ENCODE assay signal across 11 mouse cellular contexts in the genomic region with DNA sequence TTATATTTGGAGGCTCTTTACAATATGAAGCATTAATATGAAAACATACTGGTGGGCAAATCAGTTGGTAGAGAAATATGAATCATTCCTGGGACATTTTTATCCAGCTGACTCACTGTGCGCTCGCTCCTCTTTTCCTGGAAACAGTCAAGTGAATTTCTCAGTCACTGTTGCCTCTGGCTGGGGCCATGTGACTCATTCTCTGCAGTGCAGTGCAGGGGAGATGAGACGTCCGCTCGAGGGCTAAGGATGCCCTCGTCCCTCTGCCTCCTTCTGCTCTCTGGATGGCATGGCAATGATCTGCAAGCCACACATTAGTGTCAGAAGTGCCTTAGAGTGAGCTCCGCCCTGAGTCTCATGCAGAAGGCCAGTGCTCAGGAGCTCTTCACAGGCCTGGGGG. TPM values are rescaled to one million over a fixed set of nuclear protein-coding genes. Genes with fewer than 3 reads are reported as not detected.
DNase-seq lines count a peak whose midpoint lies in the region; TF ChIP-seq lines count a peak whose summit lies in the region.
"Had no signal": no experiment of that assay in that cellular context is flagged by ENCODE, and none has a peak within 500 bp of the region (broad histone marks: within the 10 kb centered on the region; RNA-seq: fewer than 3 reads in every experiment).

No protein-coding gene starts in this region.

- H3K79me2 ChIP-seq in heart, adult 2 months (replicated peaks; ENCODE audit: control insufficient read depth, insufficient read depth, low read length) = no peaks in the 10 kb centered on the region

- TF ChIP-seq EP300 in heart, adult 2 months (IDR thresholded peaks at IDR 0.05; ENCODE audit: insufficient read depth, low read depth, low read length) = no peak

- TF ChIP-seq CTCF in kidney, adult 2 months (conservative IDR thresholded peaks at IDR 0.05; ENCODE audit: insufficient read depth, insufficient read length, low read depth, low read length) = no peak
- no peak for TF ChIP-seq CTCF in heart, adult 2 months (IDR thresholded peaks at IDR 0.05)

- H3K36me3 ChIP-seq in kidney, adult 2 months (ENCODE audit: control insufficient read depth, insufficient read depth, low read length) = no peaks in the 10 kb centered on the region
- H3K36me3 ChIP-seq in heart, adult 2 months (ENCODE audit: control insufficient read depth, insufficient read depth, low read length) = no peaks in the 10 kb centered on the region
- H3K36me3 ChIP-seq: embryonic facial prominence, embryonic 10.5 days had no signal

- H3K4me3 ChIP-seq in kidney, adult 2 months (ENCODE audit: insufficient read depth, low read depth, low read length) = no peak overlapping the region
- H3K4me3 ChIP-seq in heart, adult 2 months = no peak overlapping the region
- H3K4me3 ChIP-seq: embryonic facial prominence, embryonic 10.5 days had no signal

- peak; percentile 36 for DNase-seq in kidney, adult 2 months
- DNase-seq in kidney, adult 11 months = no peak
- DNase-seq in NIH3T3 (ENCODE audit: low read depth) = peak; percentile 90
- peak; percentile 15 to 46 for DNase-seq in frontal cortex, postnatal 25 days (ENCODE audit: low spot score in 2 of 2)
- peak; percentile 59 for DNase-seq in left cerebral cortex, postnatal 14 days (ENCODE audit: low spot score in 2 of 2)
- DNase-seq in testis, postnatal 14 days (ENCODE audit: low spot score) = no peak
- DNase-seq in heart, adult 2 months = no peak
- no peak for DNase-seq in testis, postnatal 10 days (ENCODE audit: low spot score)
- DNase-seq: lung, postnatal 4 days had no signal

- no peak for TF ChIP-seq POLR2A in kidney, adult 2 months (IDR thresholded peaks at IDR 0.05; ENCODE audit: low read depth, low read length)
- TF ChIP-seq POLR2A in heart, adult 2 months (IDR thresholded peaks at IDR 0.05; ENCODE audit: insufficient read depth, low read depth, low read length) = no peak

- no peaks in the 10 kb centered on the region for H3K27me3 ChIP-seq in kidney, adult 2 months (replicated peaks; ENCODE audit: control insufficient read depth, insufficient read depth, low read length)
- no peaks in the 10 kb centered on the region for H3K27me3 ChIP-seq in heart, adult 2 months (ENCODE audit: control insufficient read depth, insufficient read depth, low read length)
- H3K27me3 ChIP-seq: CH12.LX had no signal

- intact Hi-C loops in left cerebral cortex, postnatal 14 days (cut with DNase I) = no loop called here
- intact Hi-C loops in heart, adult 2 months (cut with DNase I) = no loop called here

- 50% methylated on average over 7 of the region's 7 CpGs for WGBS in kidney, adult 2 months
- WGBS in heart, adult 2 months = 51% methylated on average over 7 of the region's 7 CpGs

- no peaks in the 10 kb centered on the region for H3K4me1 ChIP-seq in kidney, adult 2 months (ENCODE audit: control insufficient read depth, insufficient read depth, low read length)
- H3K4me1 ChIP-seq in heart, adult 2 months (ENCODE audit: control insufficient read depth, insufficient read depth, low read length) = no peaks in the 10 kb centered on the region

- no peak overlapping the region for H3K27ac ChIP-seq in kidney, adult 2 months (ENCODE audit: insufficient read depth, low read depth, low read length)
- H3K27ac ChIP-seq in heart, adult 2 months = no peak overlapping the region
- H3K27ac ChIP-seq: embryonic facial prominence, embryonic 10.5 days had no signal

- no peak overlapping the region for H3K9ac ChIP-seq in heart, adult 2 months (ENCODE audit: low read depth, low read length)

RNA-seq across cellular contexts. Expression of a gene that starts 41.0 kb away (rescaled TPM):
- 206 and 212 TPM in 2 replicates for polyA plus RNA-seq in kidney, adult 2 months (2012; rRNA removed)
- total RNA-seq in left cerebral cortex, postnatal 14 days (2021) = 10 to 100 TPM; 45.0 to 47.3 TPM
- total RNA-seq in heart, adult 2 months (2021) = 100 to 1,000 TPM; 774 to 911 TPM
- polyA plus RNA-seq in heart, adult 2 months (2012; rRNA removed) = 330 and 577 TPM in 2 replicates

Comparison
In these comparisons a context has a peak if more than half of its experiments do, and no peak if none do; other contexts are left out.
1. DNase-seq: peak in kidney, adult 2 months (single experiment), NIH3T3 (single experiment), frontal cortex, postnatal 25 days (2 of 2) and left cerebral cortex, postnatal 14 days (2 of 2); none in kidney, adult 11 months (single experiment), testis, postnatal 14 days (single experiment), heart, adult 2 months (0 of 2) and testis, postnatal 10 days (single experiment).
2. RNA of a gene that starts 41.0 kb away (total RNA-seq): 774 to 911 TPM in heart, adult 2 months; 45.0 to 47.3 TPM in left cerebral cortex, postnatal 14 days; every median in the first group is over 10 times any median in the second.